Mouse (Mus musculus) urinary bladder, postnatal 25 days (tissue): ENCODE data around the gene Tagln.

Experiments
- DNase-seq: peaks from one replicate; pipeline ENCODE4 v3.0.0; 2022; ENCODE audit warnings: low spot score

Gene Tagln

DNA sequence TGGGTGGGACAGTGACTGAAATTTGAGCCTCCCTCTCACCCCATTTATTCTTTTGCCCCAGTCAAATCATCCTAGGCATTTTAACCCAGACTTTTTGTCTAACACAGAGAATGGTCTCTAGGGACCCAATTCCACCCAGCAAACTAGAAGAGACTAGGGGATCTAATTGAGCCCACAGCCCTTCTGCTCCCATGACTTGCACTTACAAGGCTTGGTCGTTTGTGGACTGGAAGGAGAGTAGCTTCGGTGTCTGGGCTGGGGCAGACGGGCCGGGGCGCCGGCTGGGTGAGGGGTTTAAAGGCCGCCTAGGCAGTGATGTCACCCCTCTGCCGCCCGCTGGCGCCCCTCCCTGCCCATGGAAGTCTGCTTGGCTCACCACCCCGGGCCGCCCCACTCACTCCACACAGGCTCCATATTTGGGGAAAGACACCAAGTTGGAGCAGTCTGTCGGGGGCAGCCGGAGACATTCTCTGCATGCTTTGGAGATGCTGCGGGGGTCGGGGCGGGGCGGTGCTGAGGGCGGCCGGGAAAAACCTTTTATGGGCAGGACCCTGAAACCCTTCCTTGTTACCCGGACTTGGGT is at the start of gene Tagln:
TSS of gene Tagln (minus strand) at position 431 of the 583 bp plus-strand sequence.
- DNase-seq = peak; percentile 35

DNA sequence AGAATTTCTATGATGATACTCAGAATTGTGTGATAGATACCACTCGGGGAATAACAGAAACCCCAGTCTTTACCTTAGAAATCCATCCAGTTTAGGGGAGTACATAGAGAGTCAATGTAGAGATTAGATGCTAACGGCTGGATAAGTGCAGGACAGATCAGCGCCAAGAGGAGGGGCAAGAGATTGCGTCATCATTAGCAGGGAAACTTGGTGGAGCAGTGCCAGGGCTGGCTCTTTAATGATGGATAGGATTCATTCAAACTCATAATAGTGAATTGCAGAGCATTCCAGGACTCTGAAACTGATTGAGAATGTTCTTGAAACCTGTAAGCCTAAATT is 49.3 kb upstream of the Tagln start:
- peak; percentile 51 for DNase-seq

DNA sequence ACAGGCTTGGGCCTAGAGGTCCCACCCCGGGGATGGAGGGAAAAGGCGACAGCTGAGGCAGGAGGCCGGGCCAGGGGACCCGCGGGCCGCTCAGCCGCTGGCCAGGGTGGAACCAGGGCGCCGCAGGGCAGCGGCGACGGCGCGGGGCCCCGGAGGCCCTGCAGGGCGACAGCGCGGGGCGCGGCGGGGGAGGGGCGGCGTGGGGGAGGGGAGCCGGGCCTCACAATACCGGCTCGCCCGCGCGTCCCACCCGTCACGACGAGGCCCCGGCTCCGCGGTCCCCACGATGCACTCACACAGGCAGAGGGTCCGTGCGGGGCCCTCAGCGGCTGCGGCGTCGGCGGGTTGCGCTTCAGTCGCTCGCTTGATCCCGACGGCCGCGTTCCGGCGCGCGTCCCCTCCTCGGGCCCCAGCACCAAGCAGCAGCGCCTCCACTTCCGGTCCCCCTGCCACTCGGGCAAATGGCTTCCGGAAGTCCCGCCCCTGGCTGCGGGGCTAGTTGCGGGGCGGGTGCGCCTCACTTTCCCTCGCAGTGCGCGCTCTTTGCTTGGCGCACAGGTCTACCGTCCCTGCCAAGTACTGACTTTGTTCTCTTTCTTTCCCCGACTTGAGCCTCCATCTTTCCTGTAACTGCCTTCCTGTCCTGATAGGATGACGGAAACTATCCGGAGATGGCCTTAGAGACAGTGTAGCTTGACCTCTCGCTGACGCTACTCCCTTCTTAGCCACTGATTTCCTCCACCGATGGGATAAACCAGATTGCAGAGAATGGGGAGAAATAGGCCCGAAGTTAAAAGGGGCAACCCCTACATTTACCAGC is 48.8 kb upstream of the Tagln start:
- DNase-seq = peak; percentile 86

DNA sequence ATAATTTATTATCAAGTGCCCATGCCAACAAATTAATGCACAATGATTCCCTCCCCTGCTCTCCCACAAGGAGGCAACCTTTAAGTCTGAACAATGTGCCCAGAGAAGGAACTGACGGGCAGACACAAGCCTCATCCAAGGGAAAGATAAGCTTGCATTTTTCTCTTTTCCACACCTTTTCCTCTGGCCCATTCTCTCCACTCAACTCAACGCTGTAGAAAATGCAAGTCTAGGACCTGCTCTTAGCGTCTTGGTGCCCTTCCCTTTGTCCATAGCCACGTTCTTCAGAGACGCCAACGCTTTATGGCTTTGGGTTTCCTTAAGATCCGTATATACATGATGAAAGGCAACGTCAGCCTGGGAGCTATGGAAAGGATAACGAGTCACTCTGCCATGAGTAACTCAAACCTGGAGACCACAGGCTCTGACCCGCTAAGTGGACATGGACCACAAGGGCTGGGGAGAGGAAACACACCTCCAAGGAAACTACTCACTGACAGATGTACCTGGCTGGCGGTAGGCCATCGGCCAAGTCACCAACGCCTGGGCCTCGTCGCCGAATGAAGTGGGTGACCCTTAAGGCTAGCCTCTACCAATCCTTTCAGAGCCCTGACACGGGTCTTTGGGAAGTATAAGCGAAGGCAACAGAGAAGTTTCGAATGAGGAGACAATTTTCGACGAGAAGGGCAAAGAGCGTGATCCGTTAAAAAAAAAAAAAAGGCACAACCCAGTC is 48.0 kb upstream of the Tagln start:
- peak; percentile 22 for DNase-seq

DNA sequence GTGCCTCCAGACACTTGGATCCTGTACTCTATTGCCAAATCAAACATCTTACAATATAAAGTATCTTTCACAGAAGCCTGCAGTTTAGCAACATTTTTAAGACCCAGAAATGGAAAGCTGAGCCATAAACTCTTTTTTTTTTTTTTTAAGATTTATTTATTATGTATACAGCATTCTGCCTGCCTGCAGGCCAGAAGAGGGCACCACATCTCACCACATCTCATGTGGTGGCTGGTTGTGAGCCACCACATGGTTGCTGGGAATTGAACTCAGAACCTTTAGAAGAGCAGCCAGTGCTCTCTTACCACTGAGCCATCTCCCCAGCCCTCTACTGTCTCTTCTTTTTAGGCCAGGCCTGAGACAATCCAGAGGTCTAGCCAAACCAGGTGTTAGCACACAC is 45.5 kb upstream of the Tagln start:
- no peak for DNase-seq

DNA sequence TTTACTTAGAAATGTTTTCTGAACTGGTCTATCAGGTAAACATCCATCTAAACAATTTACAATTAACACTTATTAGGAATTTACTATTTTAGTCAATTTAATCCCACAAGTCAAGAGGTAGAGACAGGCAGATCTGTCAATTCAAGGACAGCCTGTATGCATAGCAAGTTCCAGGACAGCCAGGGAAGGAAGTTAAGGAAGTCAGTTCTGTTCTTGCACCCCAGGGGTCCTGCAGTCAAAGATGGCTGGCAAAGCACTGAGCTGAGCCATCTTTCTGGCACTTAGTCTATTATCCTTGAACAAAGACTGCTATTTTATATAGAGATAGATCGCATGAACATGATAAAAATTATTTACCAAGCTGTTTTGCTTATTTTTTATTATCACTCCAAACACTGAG is 44.8 kb upstream of the Tagln start:
- DNase-seq = no peak

DNA sequence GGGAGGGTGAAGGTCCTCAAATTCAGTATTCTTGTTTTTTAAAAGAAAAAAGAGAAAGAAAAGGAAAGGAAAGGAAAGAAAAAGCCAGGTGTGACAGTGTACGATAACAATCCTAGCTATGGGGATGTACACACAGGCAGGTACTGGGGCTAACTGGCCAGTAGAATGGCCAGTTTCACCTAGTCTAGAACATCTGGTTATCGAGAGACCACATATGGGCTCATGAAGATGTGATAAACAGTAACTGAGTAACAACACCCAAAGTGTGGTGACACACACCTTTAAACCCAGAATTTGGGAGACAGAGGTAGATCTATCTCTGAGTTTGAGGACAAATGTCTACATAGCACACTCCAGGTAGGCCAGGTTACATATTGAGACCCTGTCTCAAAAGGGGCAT is 43.9 kb upstream of the Tagln start:
- DNase-seq = no peak

DNA sequence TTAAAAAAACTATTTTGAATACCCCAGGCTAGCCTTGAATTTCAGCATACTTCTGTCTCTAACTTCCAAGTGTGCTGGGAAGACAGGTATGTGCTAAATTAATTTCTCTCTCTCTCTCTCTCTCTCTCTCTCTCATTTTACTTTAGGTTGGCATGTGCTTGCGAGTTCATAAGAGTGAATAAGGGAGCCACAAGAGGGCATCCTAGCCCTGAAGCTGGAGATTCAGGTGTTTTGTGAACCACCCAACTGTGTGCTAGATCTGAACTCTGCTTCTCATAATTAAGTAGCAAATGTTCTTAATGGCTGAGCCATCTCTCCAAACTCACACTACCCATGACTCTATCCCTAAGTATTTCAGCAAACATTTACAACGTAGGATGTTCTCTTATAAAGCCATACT is 41.0 kb upstream of the Tagln start:
- no peak for DNase-seq

DNA sequence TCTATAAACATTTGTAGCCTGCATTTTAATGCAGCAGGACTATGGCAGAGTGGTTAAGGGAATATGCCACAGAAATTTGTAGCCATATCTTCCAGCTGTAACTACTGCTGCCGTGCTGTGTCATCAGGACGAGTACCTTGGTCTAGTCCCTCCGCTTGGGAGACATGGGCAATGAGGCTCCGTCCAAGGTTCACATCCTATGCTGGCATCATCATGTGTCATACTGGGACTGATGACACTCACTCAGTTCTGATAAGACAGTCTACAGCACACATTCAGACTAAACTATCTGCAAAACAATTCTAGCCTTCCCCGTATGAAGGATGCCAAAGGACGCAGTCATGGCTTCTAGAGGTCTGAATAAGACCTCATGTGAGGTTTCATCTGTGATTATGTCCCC is 27.7 kb upstream of the Tagln start:
- DNase-seq = no peak

DNA sequence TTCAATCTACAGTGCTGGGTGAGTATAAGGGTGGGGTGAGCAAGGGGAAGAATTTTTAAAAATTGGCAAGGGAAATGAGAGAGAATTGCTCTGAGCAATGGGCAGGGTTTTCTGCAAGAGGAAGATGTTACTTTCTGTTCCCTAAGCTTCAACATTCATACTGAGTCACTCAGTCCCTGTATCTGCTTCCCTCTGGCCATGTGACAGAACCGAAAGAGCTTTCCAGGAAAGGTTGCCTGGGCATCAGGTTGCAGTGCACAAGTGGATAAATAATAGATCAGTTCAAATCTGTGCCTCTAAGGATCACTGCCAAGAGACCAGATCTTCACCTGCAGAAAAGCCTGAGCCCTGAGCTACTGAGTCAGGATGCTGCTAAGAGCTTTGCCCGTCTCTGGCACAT is 26.0 kb upstream of the Tagln start:
- no peak for DNase-seq

DNA sequence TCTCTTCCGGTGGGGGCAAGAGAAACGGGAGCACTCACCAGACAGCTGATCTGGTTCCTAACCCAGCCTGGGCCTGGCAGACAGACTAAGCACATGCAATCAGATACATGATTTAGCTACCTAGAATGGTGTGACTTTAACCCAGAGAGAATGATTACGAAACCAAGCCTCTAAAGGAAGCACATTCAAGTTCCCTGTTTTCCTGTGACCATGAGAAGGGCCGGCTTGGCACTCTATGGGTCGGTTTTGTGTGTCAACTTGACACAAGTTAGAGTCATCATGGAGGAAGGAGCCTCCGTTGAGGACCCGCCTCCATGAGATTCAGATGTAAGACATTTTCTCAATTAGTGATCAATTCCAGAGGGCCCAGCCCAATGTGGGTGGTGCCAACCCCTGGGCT is 23.8 kb upstream of the Tagln start:
- no peak for DNase-seq

DNA sequence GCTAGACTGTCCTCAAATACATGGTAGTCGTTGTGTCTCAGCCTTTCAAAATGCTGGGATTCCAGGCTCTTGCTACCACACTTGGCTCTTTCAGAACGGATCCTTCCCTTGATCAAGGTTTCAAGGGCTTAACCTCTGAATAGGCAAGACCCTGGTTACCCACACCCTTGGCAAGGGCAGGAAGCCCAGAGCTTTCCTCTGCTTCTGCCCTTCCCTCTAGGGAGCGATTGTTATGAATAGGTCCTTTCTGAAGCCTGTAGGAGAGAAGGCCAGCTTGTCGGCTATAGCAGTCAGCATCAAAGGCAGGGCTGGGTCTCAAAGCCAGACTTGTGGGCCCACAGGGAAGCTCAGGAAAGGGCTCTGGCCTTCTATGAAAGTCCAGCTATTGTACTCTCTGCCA is 23.0 kb upstream of the Tagln start:
- DNase-seq = no peak

DNA sequence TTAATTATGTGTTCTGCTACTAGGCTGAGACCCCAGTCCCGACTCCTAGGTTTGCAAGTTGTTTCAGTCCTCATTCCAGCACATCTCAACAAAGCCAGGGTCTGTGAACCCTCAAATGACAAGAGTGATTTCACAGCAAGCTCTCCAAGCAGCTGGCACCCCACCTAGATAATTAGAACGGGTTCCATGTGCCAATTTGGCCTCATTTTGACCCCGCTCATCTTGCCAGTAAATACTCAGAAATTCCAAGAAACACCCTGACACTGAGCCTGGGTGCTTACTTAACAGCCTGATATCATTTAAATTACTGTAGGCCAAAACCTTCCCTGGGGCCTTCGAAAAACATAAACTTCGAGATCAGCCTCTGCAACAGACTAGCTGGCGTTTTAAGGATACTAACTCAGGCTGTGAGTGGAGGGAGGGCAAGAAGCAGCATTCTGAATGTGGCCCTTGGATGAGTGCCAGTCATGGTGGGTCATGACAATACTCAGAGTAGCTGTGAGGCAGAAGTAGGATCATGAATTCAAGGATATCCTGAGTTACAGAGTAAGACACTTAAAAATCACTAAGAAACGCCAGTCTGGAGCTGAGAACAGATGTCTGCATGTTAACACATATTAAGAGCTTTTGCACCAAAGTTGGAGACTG is 22.3 kb upstream of the Tagln start:
- DNase-seq = no peak

DNA sequence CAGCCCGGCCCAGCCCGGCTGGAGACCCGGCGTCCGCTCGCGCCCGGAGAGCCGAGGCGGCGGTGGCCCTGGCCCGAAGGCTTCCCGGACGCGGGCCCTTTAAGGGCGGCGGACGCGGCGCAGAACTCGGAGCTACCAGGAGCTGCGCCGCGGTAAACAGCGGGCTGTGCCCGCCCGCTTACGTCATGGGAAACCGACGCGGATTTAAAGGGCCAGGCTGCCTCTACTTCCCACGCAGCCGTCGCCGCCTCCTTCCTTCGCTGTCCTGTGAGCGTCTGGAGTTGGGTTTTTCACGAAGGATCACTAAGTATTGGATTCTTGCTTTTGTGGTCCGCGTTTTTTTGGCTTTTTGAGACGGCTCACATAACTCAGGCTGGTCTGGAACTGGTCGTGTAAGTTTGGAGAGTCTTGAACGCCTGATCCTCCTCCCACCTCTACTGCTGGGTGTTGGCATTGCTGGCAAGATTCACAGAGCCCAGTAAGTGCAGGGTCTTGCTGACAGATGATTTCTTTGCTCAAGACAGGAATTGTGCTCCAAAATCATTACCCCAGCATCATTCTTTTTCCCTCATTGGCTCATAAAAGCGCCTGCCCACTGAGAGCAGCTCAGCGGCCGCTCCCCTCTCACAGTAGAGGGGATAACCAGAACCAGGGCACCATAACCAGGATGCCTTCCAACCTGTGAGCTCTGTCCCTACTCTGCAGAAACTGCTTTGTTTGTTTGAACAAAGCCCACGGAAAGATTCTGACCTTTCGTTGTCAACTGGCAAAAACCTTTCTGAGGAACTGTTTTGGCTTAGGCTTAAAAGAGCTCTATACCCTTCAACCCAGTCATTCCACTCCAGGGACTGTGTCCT is 19.5 kb upstream of the Tagln start, which contains the start of gene Sidt2:
TSS of gene Sidt2 (minus strand) at position 152 of the 857 bp plus-strand sequence.
- peak; percentile 83 for DNase-seq

DNA sequence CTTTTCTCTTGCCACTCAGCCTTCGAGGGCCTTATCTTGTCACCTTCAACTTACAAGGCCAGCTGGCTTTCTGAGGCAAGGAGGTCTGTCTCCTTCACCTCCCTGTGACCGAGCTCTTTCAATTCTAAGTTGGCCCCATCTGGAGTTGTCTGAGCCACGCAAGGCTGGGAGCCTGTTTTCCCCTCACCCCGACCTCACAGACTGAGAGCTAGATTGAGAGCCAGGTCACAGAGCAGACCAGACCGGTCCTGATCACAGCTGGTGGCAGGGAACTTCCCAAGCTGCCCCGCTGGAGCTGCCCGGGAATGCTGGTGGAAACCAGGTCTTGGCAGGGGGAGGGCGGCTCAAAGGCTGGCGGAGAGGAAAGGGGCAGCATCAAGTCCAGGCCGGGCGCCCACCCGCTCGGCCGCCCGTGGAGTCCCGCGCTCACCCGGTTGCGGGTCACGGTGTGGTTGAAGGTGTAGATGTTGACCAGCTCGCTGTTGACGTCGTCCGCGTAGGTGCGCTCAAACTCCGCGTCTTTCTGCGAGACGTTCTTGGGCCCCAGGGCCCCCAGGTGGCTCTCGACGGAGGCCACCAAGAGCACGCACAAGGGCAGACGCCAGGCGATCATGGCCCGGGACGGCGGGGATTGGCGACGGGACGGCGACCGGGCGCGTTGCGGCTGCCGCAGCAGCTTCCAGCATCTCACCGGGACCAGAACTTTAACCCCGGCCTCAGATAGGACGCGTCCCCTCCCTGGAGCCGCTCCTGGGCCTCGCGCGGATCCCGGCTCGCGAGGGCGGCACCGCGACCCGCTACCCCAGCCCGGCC is 18.6 kb upstream of the Tagln start:
- DNase-seq = peak; percentile 48

DNA sequence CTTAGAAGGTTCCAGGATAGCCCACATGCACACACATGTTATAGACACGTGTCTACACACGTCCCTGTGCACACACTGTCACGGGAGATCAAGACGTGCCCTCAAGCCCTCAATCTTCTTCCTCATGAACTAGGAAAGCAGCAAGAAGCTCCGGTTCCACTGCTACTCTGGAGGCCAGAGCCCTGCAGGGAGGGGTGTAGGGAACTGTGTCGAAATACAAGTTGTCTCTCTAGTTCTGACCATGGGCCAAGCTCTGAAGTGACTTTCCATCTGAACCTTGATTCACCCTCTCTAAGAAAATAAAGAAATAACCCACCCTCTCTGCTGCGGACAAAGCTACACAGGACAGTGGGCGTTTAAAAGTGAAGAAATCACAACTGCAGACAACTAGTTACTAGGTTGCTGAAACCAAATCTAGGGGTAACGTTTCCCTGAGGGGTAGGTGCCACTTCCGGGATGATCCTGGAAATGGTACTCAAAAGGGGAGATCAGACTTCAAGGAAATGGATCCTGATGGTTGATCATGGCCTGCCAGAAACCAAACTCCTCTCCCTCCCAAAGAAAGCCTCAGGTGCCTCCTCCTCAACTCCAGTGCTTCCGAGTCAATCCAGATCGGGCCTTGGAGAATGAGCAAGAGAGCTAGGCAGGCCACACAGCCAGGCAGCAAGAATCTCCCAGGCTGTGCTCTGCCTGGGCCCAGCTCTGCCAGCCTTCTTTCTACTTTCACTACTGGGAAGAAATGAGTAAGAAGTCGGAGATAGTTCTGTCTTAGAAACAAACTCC is 17.8 kb upstream of the Tagln start:
- no peak for DNase-seq

DNA sequence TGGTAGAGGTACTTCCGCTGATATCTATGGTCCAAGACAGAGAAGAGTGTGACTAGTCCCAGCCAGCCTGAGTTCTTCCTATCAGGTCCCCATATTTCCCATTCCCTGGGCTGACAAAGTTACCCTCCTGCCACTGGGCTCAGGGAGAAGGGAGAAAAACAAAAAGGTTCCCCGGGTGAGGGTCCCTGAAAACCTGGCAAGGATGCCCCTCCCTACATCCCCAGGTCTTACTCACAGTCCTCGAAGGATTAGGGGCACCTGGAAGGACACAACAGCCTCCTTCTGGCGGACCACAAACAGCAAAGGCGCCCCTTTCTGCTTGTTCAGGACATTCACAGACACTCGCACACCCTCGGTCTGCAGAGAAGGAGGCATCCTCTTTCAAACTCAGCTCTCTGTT is 17.0 kb upstream of the Tagln start:
- DNase-seq = no peak

DNA sequence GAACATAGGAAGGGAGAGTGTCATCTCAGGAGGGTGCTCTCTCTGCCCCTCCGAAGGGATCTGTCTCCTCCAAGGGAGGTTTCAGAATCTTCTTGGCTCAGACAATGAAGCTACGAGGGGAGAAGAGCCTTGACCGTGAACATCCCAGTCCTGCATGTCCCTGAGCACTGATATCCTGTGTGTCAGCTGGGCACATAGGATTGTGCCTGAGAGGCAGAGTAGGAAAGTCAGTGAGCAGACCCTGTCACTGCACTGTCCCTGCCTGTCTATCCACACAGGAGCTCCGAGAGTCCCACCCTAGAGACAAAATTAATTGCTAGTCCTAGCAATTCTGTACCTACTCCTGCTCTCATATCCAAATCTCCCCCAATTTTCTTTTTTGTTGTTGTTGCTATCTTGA is 16.2 kb upstream of the Tagln start:
- no peak for DNase-seq

DNA sequence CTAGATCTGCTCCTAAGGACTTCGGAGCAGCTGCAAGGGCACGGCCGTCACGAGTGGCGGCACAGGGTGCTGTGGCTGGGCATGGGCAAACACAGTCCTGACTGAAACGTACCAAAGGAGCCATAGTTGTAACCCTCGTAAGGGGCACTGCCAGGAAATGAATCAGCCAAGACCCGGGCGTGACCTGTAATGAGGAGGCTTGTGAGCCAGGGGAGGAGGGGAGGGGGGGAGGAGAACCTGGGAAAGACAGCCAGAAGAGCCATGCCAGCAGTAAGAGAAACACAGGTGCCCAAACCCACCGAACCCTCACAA is 11.0 kb upstream of the Tagln start:
- DNase-seq = no peak

DNA sequence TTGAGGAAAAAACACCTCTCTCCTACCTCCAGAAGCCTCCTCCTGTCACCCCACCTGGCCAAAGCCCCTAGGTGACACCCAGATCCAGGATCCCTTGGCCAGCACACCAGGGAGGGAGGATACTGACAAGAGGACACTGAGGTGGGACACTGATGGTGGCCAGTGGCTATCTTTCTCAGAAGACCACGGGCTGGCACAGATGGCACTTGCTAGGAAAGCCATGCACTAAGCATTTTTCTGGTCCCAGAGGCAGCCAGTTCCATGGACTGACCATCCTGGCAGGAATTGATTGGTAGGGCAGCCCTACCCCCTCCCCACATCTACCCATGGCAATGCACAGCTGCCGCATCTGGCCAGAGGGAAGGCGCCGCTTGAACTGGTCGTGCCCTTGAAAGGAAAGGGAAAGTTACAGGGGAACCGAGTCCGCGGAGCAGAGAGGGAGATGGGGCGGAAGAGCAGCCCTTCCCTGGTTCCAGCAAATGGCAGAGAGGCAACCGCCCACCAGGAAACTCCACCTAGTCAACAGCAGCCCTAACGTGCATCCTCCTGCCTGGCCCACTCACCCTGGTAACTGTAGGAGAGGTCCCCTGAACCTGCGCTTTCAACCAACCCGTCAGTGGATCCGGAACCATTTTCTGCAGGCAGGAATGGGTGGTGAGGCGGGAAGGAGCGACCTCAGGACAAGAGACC is 10.5 kb upstream of the Tagln start:
- DNase-seq = no peak
